Mouse (Mus musculus): ENCODE measurements around the gene Eif5a.

- TF ChIP-seq POLR2A (IDR thresholded peaks at IDR 0.05; ENCODE audit: insufficient read depth, low read depth, low read length) (no peak), CTCF (IDR thresholded peaks at IDR 0.05; ENCODE audit: insufficient read depth, low read depth, low read length) (no peak)
Measured at GRCm38 (mm10) chr11:69910781-69911560, 10.8 kb downstream of the Eif5a start.

Measured in olfactory bulb, adult 2 months (tissue).